In the genomic region with DNA sequence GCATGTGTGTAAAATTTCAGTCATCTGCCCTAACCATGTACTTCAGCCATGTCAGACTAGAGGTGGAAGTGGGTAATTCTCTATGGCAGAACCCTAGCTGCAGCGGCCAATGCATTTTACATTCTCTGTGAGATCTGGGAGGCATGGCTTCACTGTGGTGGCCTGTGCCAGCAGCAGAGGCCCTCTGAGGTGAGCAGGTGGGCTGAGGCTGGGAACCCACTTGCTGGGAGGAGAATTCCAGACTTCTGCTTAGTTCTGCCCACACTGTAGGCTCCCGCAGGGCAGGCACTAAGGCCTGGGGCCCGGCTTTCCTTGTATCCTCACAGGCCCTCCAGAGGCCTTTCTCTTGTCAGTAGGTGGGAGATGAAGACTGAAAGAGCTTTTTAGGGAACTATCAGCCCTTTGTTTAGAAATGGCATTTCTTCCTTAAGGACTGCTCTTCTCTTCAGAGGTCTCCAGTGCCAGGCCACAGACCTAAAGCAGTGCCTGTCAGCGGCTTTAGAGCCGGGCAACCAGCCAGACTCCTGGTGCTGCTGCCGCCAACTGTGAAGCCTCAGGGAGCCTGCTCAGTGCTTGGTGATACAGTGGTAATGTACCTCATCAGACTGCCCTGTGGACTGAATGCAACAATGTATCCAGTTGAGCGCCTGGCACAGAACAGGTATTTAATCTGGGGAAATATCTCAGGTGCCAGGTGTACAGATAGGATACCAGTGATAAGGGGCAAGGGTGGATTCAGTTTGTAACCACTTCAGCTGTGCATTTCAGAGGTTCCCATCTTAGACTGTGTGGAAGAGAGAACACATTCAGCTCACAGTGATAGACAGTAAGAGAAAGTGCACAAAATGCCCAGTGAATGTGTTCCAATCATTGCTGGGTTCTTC, we compare ENCODE assay signal across 8 mouse cellular contexts.
A peak's percentile ranks its signal among the peaks of the same experiment; 100 is the strongest.
DNase-seq lines count a peak whose midpoint lies in the region; ATAC-seq lines count a peak whose summit lies in the region.

No protein-coding gene starts in this region.

- no peaks in the 10 kb centered on the region for H3K27me3 ChIP-seq in heart, embryonic 10.5 days (ENCODE audit: insufficient read depth, poor library complexity, severe bottlenecking)
- no peaks in the 10 kb centered on the region for H3K27me3 ChIP-seq in neural tube, embryonic 15.5 days (replicated peaks)

- 0 out of 2 replicates have a peak, but pooled peaks have one; percentile 11 for ATAC-seq in common myeloid progenitor, adult 5-6 weeks (replicated peaks; ENCODE audit: low read depth, poor library complexity, severe bottlenecking)
- ATAC-seq in neural tube, embryonic 15.5 days (ENCODE audit: low FRiP score): peak; percentile 80; the same call in 1 of the 2 replicates

- peak; percentile 15 to 65 for DNase-seq in adrenal gland, adult (ENCODE audit: inconsistent age in 2 of 2, low spot score in 1 of 2)
- DNase-seq in adrenal gland, postnatal 4 days (ENCODE audit: low spot score in 2 of 2): no peak
- peak; percentile 70 for DNase-seq in 3134 (ENCODE audit: extremely low read depth, insufficient read length, low spot score)
- peak; percentile 75 for DNase-seq in heart, embryonic 10.5 days (ENCODE audit: low spot score)
- DNase-seq in kidney, postnatal 25 days: peak; percentile 46 to 54
- no peak for DNase-seq in thymus, postnatal 0 days (ENCODE audit: low spot score)

- H3K4me3 ChIP-seq in heart, embryonic 10.5 days: no peak overlapping the region
- H3K4me3 ChIP-seq in neural tube, embryonic 15.5 days (replicated peaks): no peak overlapping the region

- 0 out of 2 replicates have a peak, but pooled peaks cover 2% of the 10 kb centered on the region for H3K36me3 ChIP-seq in heart, embryonic 10.5 days
- no peaks in the 10 kb centered on the region for H3K36me3 ChIP-seq in neural tube, embryonic 15.5 days

- no peak overlapping the region; the same call in 1 of the 2 replicates for H3K27ac ChIP-seq in heart, embryonic 10.5 days
- H3K27ac ChIP-seq in neural tube, embryonic 15.5 days (replicated peaks): peak overlapping the region; percentile 76

- peaks cover 22% of the 10 kb centered on the region for H3K4me1 ChIP-seq in heart, embryonic 10.5 days
- H3K4me1 ChIP-seq in neural tube, embryonic 15.5 days: peaks cover 23% of the 10 kb centered on the region

- H3K9ac ChIP-seq in neural tube, embryonic 15.5 days (replicated peaks): no peak overlapping the region

- no peak overlapping the region for H3K4me2 ChIP-seq in neural tube, embryonic 15.5 days

- H3K9me3 ChIP-seq in heart, embryonic 10.5 days: no peaks in the 10 kb centered on the region
- no peaks in the 10 kb centered on the region for H3K9me3 ChIP-seq in neural tube, embryonic 15.5 days (replicated peaks)

- WGBS in heart, embryonic 10.5 days: 68% methylated on average over 7 of the region's 7 CpGs
- 47% methylated on average over 7 of the region's 7 CpGs for WGBS in neural tube, embryonic 15.5 days

Comparison
In these comparisons a context has a peak if more than half of its experiments do, and no peak if none do; other contexts are left out.
1. DNase-seq: peak in adrenal gland, adult (2 of 2), 3134 (single experiment), heart, embryonic 10.5 days (single experiment) and kidney, postnatal 25 days (2 of 2); none in adrenal gland, postnatal 4 days (0 of 2) and thymus, postnatal 0 days (single experiment).